Mouse (Mus musculus): ENCODE data around the gene Mtnr1a.

DNA sequence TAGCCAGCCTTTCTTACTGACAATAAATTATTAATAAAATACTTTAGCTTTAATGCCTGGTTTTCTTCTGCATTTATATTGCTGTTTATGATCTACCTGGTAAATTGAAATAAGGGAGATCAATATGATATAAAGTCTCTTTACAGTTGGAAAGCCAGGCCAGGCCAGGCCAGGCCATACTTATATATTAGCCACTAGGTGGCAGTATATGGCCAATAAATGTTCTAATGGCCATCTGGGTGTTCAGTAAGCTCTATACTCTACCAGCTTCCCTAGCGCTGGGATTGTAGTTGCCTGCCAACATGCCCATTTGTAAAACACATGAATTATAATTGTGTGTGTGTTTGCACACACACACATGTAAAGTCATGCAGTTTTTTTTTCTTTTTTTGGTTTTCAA is 16.7 kb upstream of the Mtnr1a start:
- TF ChIP-seq CTCF (IDR thresholded peaks at IDR 0.05; ENCODE audit: extremely low read depth, insufficient read depth, insufficient read length, insufficient replicate concordance) (no peak), POLR2A (IDR thresholded peaks at IDR 0.05; ENCODE audit: low read depth, low read length) (no peak)

Measured in spleen, adult 2 months (tissue).